Mouse (Mus musculus): ENCODE data around the gene Kpna4. TPM values are rescaled to one million over a fixed set of nuclear protein-coding genes. Genes with fewer than 3 reads are reported as not detected.
A peak's percentile ranks its signal among the peaks of the same experiment; 100 is the strongest.

Gene Kpna4
- total and polyA plus RNA-seq, 2 experiments from 2014 or later = 32.7 to 91.1 TPM

DNA sequence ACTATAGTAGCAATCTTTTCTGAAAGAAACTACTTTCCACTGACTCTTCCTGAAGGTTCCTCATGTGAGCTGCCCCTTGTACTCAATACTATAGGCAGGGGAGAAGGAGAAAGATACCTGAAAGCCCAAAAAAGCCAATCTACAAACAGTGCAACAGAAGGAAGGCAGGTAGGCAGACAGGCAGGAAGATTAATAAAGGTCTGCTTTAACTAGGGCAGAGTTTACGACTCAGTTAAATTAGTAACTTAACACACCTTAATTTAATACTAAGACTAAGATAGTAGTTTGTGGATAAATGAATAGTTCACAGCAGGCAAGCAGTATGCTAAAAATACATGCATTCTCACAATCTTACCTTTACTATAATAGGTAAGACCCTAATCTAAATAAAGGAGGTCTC lies 12.2 kb downstream of the Kpna4 start:
- no peak for DNase-seq
- 92% methylated on average over 1 of the region's 1 CpGs for WGBS
- no peak overlapping the region for H3K4me2 ChIP-seq (ENCODE audit: low read depth)

DNA sequence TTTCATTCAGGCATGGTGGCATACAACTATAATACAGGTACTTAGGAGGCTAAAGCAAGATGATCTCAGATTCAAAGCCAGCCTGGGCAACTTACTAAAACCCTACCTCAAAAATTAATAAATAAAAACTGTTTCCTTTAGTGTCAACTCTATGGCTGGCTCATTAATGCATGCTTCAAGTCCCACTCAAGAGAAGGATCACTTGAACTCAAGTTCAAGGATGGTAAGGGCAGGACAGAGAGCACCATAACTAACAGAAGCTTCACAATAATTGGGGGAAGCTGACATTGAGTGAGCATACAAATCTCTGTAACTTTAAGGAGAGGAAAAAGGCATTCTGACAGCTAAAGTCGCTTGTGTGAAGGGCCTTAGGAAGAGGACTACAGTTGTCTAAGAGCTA lies 13.0 kb downstream of the Kpna4 start:
- H3K4me2 ChIP-seq (ENCODE audit: low read depth) = no peak overlapping the region
- no peak overlapping the region for H3K27ac ChIP-seq (ENCODE audit: low read depth, low read length)
- 81% methylated on average over 1 of the region's 1 CpGs for WGBS
- no peak overlapping the region for H3K9ac ChIP-seq
- no peak overlapping the region for H3K4me3 ChIP-seq (ENCODE audit: low read depth, low read length)
- no peaks in the 10 kb centered on the region for H3K9me3 ChIP-seq (ENCODE audit: low read length)
- no peak for DNase-seq
- H3K4me1 ChIP-seq (ENCODE audit: insufficient read depth) = no peaks in the 10 kb centered on the region
- no peak for ATAC-seq
- H3K27me3 ChIP-seq (ENCODE audit: insufficient read depth, low read length) = no peaks in the 10 kb centered on the region
- no peaks in the 10 kb centered on the region for H3K36me3 ChIP-seq (ENCODE audit: insufficient read depth)
- no peak for TF ChIP-seq CTCF (IDR thresholded peaks at IDR 0.05; ENCODE audit: low read depth)

More for the DNA sequence above, 12.2 kb downstream of the Kpna4 start:
- Histone ChIP-seq H3K27ac (ENCODE audit: low read depth, low read length) (no peak overlapping the region), H3K9ac (no peak overlapping the region), H3K4me3 (ENCODE audit: low read depth, low read length) (no peak overlapping the region), H3K4me1 (ENCODE audit: insufficient read depth) (no peaks in the 10 kb centered on the region), H3K9me3 (ENCODE audit: low read length) (no peaks in the 10 kb centered on the region), H3K27me3 (ENCODE audit: insufficient read depth, low read length) (no peaks in the 10 kb centered on the region), H3K36me3 (ENCODE audit: insufficient read depth) (no peaks in the 10 kb centered on the region)
- no peak for TF ChIP-seq CTCF (IDR thresholded peaks at IDR 0.05; ENCODE audit: low read depth)
- no peak for ATAC-seq

DNA sequence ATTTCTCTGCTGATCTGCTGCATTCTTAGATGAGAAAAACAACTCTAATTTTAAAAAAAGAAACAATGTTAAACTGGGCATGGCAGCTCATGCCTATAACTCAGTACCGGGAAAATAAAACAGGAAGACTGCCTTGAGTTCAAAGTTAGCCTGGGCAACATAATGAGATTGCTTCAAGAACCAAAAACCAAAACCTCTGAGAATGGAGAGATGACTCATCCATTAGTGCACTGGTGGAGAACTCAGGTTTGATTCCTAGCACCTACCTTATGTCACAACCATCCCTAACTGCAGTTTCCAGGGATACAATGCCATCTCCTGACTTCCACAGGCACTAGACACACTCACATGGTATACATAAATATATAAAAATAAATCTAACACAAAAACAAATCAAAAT lies 17.8 kb downstream of the Kpna4 start:
- Histone ChIP-seq H3K4me1 (ENCODE audit: insufficient read depth) (no peaks in the 10 kb centered on the region), H3K9ac (no peak overlapping the region), H3K4me3 (ENCODE audit: low read depth, low read length) (no peak overlapping the region), H3K27me3 (ENCODE audit: insufficient read depth, low read length) (no peaks in the 10 kb centered on the region), H3K27ac (ENCODE audit: low read depth, low read length) (no peak overlapping the region), H3K4me2 (ENCODE audit: low read depth) (no peak overlapping the region), H3K36me3 (ENCODE audit: insufficient read depth) (no peaks in the 10 kb centered on the region), H3K9me3 (ENCODE audit: low read length) (no peaks in the 10 kb centered on the region)
- no peak for DNase-seq
- no peak for TF ChIP-seq CTCF (IDR thresholded peaks at IDR 0.05; ENCODE audit: low read depth)
- ATAC-seq = no peak
- 95% methylated on average over 1 of the region's 1 CpGs for WGBS

DNA sequence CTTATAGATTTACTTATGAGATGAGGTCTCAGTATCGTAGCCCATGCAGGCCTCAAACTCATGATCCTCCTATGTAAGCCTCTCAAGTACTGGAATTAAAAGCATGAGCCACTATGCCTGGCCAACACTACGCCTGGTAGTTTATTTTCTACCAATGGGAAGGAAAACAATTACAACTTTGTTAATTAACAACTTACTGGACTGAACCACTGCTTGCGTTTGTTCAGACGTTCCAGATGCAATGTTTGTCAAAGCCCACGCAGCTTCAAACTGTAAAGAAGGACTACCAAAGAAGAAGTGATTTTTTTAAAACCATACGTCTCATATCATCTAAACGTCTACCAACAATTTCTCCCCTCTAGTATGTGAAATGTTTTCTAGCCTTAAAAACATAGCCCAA lies 32.5 kb downstream of the Kpna4 start:
- Histone ChIP-seq H3K27me3 (ENCODE audit: insufficient read depth, low read length) (no peaks in the 10 kb centered on the region), H3K36me3 (ENCODE audit: insufficient read depth) (peaks cover 25% of the 10 kb centered on the region)
- ATAC-seq = no peak

DNA sequence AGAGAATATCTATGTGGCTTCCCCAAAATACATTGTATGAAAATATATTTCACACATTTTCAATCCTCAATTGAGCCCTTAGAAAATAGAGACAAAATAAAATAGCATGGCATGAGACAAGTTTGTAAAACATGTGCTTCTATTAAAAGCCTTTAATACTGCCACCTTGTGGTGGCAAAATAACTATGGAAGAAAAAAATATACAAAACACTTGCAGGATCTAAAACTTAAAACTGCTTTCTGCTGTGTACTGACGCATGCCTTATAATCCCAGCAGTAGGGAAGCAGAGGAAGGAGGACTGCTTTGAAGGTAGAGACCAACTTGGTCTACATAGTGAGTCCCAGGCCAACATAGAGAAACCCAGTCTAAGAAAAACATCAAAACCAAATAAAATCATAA lies 62.9 kb downstream of the Kpna4 start:
- no peaks in the 10 kb centered on the region for H3K27me3 ChIP-seq (ENCODE audit: insufficient read depth, low read length)
- TF ChIP-seq CTCF (IDR thresholded peaks at IDR 0.05; ENCODE audit: low read depth) = peak; percentile 69
- H3K4me2 ChIP-seq (ENCODE audit: low read depth) = no peak overlapping the region
- H3K27ac ChIP-seq (ENCODE audit: low read depth, low read length) = no peak overlapping the region
- ATAC-seq (no peak; the same call in 1 of the 2 replicates), DNase-seq (peak; percentile 51)
- no peak overlapping the region for H3K9ac ChIP-seq
- H3K9me3 ChIP-seq (ENCODE audit: low read length) = no peaks in the 10 kb centered on the region
- no peak overlapping the region for H3K4me3 ChIP-seq (ENCODE audit: low read depth, low read length)
- no peaks in the 10 kb centered on the region for H3K4me1 ChIP-seq (ENCODE audit: insufficient read depth)
- H3K36me3 ChIP-seq (ENCODE audit: insufficient read depth) = no peaks in the 10 kb centered on the region
- WGBS = 28% methylated on average over 1 of the region's 1 CpGs

More for the DNA sequence above, 32.5 kb downstream of the Kpna4 start:
- DNase-seq = no peak
- WGBS = 92% methylated on average over 7 of the region's 7 CpGs
- H3K4me3 ChIP-seq (ENCODE audit: low read depth, low read length) = no peak overlapping the region
- no peaks in the 10 kb centered on the region for H3K9me3 ChIP-seq (ENCODE audit: low read length)
- H3K4me1 ChIP-seq (ENCODE audit: insufficient read depth) = no peaks in the 10 kb centered on the region
- H3K9ac ChIP-seq = no peak overlapping the region
- H3K27ac ChIP-seq (ENCODE audit: low read depth, low read length) = no peak overlapping the region
- no peak for TF ChIP-seq CTCF (IDR thresholded peaks at IDR 0.05; ENCODE audit: low read depth)
- no peak overlapping the region for H3K4me2 ChIP-seq (ENCODE audit: low read depth)

DNA sequence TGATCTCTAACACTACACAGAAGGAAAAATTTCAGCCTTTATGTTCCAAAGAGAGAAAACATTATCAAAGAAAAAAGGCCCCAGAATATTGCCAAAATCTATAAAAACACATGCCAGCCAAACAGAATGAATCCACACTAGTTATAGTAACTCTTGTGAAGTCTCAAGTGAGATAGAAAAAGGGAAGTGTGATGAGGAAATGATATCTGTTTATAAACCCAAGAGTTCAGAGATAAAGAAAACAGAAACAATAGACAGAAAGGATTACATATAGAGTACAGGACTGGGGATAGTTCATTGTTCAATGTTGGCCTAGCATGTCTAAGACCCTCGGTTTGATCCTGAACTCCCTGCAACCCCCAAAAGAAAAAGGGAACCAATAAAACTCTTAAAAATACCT lies 64.1 kb downstream of the Kpna4 start:
- TF ChIP-seq CTCF (IDR thresholded peaks at IDR 0.05; ENCODE audit: low read depth) = no peak
- H3K9me3 ChIP-seq (ENCODE audit: low read length) = no peaks in the 10 kb centered on the region
- DNase-seq (no peak), ATAC-seq (no peak)
- no peak overlapping the region for H3K4me2 ChIP-seq (ENCODE audit: low read depth)
- no peak overlapping the region for H3K9ac ChIP-seq
- no peaks in the 10 kb centered on the region for H3K36me3 ChIP-seq (ENCODE audit: insufficient read depth)
- no peak overlapping the region for H3K4me3 ChIP-seq (ENCODE audit: low read depth, low read length)
- H3K4me1 ChIP-seq (ENCODE audit: insufficient read depth) = no peaks in the 10 kb centered on the region
- no peak overlapping the region for H3K27ac ChIP-seq (ENCODE audit: low read depth, low read length)
- 88% methylated on average over 1 of the region's 1 CpGs for WGBS
- no peaks in the 10 kb centered on the region for H3K27me3 ChIP-seq (ENCODE audit: insufficient read depth, low read length)

DNA sequence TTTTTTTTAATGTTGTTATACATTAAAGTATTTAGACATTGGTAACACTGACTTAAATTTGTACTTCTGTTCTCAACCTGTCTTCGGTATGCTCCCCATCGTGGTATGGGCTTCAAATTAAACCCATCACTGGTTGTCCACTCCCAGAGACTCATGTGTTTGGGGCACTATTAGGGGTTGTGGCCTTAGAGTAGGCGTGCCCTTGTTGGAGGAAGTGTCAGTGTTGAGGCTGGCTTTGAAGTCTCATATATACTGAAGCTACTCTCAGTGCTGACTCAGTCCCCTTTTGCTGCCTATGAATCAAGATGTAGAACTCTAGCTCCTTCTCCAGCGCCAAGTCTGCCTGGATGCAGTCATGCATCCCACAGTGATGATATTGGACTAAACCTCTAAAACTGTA lies 66.2 kb downstream of the Kpna4 start:
- H3K27ac ChIP-seq (ENCODE audit: low read depth, low read length) = no peak overlapping the region
- no peaks in the 10 kb centered on the region for H3K9me3 ChIP-seq (ENCODE audit: low read length)
- ATAC-seq = no peak

DNA sequence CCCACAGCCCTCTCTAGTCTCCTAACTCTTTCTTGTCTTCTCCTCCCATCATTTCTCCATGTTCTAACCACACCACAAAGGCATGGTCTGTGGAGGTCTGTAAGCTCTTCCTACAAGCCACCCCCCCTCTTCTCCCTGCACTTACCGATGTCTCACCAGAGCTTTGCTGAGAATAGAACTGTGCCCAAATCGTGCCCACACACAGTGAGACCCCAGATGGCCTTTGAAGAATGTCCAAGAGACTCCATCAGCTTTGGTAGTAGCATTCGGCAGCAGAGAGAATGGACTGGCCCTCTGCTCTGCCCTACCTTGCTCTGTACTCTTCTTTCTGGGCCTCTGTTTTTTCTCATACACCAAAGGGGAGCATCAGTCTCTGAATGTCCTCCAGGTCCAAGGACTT lies 71.0 kb downstream of the Kpna4 start:
- DNase-seq = no peak
- no peaks in the 10 kb centered on the region for H3K27me3 ChIP-seq (ENCODE audit: insufficient read depth, low read length)
- no peak overlapping the region for H3K4me2 ChIP-seq (ENCODE audit: low read depth)
- no peak overlapping the region for H3K27ac ChIP-seq (ENCODE audit: low read depth, low read length)
- no peak for ATAC-seq
- H3K36me3 ChIP-seq (ENCODE audit: insufficient read depth) = no peaks in the 10 kb centered on the region
- 95% methylated on average over 3 of the region's 3 CpGs for WGBS
- no peak overlapping the region for H3K4me3 ChIP-seq (ENCODE audit: low read depth, low read length)
- H3K4me1 ChIP-seq (ENCODE audit: insufficient read depth) = no peaks in the 10 kb centered on the region
- H3K9me3 ChIP-seq (ENCODE audit: low read length) = no peaks in the 10 kb centered on the region
- no peak for TF ChIP-seq CTCF (IDR thresholded peaks at IDR 0.05; ENCODE audit: low read depth)
- no peak overlapping the region for H3K9ac ChIP-seq

More for the DNA sequence above, 66.2 kb downstream of the Kpna4 start:
- Histone ChIP-seq H3K27me3 (ENCODE audit: insufficient read depth, low read length) (no peaks in the 10 kb centered on the region), H3K4me1 (ENCODE audit: insufficient read depth) (no peaks in the 10 kb centered on the region), H3K4me2 (ENCODE audit: low read depth) (no peak overlapping the region), H3K9ac (no peak overlapping the region), H3K4me3 (ENCODE audit: low read depth, low read length) (no peak overlapping the region), H3K36me3 (ENCODE audit: insufficient read depth) (no peaks in the 10 kb centered on the region)
- no peak for TF ChIP-seq CTCF (IDR thresholded peaks at IDR 0.05; ENCODE audit: low read depth)
- DNase-seq = no peak
- WGBS = 98% methylated on average over 4 of the region's 4 CpGs
